Mouse (Mus musculus): ENCODE results near the gene Sbds.

Sbds gene

GRCm38 (mm10) chr5:130200233-130201029, 54.9 kb downstream of the Sbds start:
- DNase-seq (ENCODE audit: low read depth, low spot score): no peak

- DNase-seq (ENCODE audit: low read depth, low spot score): no peak
These were observed 57.3 kb downstream of the Sbds start for GRCm38 (mm10) chr5:130197981-130198380.

GRCm38 (mm10) chr5:130197454-130197853, 57.9 kb downstream of the Sbds start:
- DNase-seq (ENCODE audit: low read depth, low spot score): no peak

- no peak for DNase-seq (ENCODE audit: low read depth, low spot score)
These were observed 59.0 kb downstream of the Sbds start for GRCm38 (mm10) chr5:130196307-130196706.
